Mouse (Mus musculus): ENCODE data around the gene Cfap97.

- TF ChIP-seq CTCF (IDR thresholded peaks at IDR 0.05; ENCODE audit: borderline replicate concordance, insufficient read depth, low read length) (no peak), POLR2A (IDR thresholded peaks at IDR 0.05; ENCODE audit: low read depth, low read length) (no peak)
Observed at GRCm38 (mm10) chr8:46137336-46137735, 14.2 kb upstream of the Cfap97 start.
